Mouse (Mus musculus): ENCODE measurements around the gene Mpzl2.

Mpzl2 gene

DNA sequence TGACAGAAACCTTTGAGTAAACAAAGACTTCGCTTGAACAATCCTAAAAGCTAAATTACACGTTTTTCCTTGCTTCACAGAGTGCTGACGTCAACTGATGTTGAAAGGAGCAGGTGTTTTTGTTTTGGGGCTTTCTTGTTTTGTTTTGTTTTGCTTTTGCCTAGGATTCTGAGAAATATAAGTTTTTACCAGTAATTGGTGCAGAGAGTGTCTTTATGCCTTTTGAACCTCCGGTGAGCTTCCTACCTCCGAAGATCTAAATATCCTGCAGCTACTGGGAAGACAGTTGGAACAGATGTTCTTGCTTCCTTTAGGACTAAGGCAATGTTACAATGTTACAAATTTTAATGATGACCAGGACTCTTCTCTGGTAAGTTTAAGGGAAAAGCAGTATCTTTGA is at the start of gene Mpzl2:
Mpzl2 (plus strand) TSS at position 301 of the 400 bp plus-strand sequence.
- in situ Hi-C loops (cut with MboI; ENCODE audit: low sequenced_read_pairs) = no loop called here

DNA sequence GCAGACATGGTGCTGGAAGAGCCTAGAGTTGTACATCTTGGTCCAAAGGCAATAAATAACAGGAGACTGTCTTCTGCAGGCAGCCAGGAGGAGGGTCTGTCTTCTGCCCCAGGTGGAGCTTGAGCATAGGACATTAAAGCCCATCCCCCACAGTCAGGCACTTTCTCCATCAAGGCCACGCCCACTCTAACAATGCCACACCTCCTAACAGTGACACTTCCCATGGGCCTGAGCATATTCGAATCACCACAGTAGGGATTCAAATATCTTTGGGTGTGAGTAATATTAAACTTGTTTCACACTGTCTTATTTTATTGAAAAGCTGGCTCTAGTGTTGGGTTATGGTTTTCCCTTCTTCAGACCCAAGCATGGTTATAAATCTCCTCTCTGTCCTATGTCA is 47.8 kb upstream of the Mpzl2 start:
- in situ Hi-C loops (cut with MboI; ENCODE audit: low sequenced_read_pairs) = no loop called here

DNA sequence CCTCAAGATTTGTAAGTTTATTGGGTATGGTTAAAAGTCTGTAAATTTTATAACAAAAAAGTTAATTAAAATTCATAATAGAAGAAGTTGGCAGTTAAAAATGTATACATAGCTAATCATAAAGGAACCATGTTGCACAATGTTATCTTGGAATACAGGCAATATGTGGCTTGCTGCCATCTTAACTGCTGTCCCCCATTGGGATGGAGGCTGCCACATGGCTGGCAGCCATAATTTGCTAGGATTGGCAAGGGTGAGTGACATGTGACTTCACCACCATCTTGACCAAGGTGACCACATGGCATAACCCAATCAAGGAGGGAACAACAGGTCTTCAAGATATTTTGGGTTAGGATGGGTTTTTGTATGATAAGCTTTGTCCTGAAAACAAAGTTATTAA is 47.3 kb upstream of the Mpzl2 start:
- in situ Hi-C loops (cut with MboI; ENCODE audit: low sequenced_read_pairs) = no loop called here

DNA sequence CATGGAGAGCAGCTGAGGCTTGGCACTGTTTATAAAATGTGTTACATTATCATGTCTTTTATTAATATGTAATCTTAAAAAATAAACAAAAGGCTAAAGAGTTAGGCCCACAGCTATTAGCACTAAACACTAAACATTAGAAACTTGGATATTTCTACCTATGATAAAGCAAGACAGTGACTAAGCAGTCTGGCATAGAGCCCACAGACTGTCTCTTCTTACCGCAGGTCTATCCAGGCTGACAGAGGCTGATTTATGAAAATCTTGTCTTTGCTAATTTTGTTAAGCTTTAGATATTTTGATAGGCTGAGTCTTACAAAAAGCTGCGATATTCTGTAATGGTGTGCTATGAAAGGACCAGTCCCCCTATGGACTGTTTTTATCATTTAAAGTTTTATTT is 46.3 kb upstream of the Mpzl2 start:
- in situ Hi-C loops (cut with MboI; ENCODE audit: low sequenced_read_pairs) = no loop called here

DNA sequence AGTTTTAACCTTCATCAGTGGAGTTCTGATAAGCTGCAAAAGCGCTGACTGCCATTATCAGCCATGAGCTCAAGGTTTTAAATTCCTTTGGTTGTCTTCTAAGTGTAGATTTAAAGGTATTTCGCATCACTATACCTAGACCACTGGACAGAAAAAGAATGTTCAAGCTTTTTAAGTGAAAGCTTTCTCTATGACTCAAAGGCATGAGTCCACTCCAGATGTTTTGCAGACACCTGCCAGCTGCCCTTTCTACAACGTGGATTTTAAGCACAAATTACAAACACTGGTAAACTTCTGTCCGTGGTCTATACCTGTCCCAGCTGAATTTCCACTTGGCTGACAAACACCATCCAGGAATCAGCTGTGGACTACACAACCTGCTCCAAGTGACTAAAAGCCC is 44.6 kb upstream of the Mpzl2 start:
- in situ Hi-C loops (cut with MboI; ENCODE audit: low sequenced_read_pairs) = no loop called here

DNA sequence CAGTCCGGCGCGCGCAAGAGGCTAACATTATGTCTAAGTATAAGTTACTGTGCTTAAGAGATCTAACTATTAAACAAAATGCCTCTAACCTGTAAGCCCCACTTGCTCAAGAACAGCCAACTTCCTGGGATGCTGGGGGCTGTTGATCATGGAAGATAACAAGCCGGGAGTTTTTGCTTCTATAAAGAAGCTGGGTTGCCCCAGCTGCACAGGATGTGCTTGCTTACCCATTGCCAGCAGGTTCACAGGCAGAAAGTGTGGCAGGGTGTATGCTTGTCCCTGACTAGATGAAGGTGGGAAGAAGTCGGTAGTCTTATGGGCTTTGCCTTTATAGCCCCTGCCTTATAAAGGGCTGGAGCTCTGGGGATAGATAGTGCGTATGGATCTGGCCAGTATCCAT is 43.0 kb upstream of the Mpzl2 start:
- in situ Hi-C loops (cut with MboI; ENCODE audit: low sequenced_read_pairs) = no loop called here

DNA sequence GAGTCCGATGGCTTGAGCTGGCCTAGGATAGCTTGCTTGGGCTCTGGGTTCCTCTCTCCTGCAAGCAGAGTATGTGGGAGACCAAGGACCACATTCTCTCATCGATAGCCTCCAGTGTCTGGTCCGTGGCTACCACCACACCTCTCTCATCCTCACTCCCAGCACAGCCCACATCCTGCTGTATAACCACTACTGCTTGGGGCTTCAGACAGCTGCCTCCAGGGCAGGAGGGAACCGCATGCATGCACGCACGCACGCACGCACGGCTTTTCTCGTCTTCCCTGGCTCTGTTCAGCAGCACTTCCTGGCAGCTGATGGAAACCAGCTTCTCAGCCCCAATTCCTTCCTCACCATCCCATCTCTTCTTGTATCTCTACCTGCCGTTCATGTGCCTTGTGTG is 41.5 kb upstream of the Mpzl2 start:
- in situ Hi-C loops (cut with MboI; ENCODE audit: low sequenced_read_pairs) = no loop called here

DNA sequence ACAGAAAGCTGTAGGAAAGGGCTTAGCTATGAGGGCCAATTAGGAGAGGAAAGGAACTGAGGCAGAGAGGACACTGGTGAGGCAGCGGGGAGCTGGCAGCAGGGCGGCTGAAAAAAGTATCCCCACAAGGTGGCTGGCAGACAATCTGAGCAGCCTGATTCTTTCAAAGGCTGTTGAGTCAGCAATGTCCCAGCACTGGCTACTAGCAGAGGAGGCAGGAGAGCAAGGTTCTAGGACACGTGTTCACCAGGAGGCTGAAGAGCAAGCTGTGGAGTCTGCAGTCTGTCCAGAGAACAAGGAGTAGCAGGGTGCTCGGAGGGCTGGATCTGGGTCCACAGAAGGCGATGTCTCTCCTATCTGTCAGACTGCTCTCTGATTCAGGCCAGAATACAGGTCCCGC is 40.4 kb upstream of the Mpzl2 start:
- in situ Hi-C loops (cut with MboI; ENCODE audit: low sequenced_read_pairs) = no loop called here

DNA sequence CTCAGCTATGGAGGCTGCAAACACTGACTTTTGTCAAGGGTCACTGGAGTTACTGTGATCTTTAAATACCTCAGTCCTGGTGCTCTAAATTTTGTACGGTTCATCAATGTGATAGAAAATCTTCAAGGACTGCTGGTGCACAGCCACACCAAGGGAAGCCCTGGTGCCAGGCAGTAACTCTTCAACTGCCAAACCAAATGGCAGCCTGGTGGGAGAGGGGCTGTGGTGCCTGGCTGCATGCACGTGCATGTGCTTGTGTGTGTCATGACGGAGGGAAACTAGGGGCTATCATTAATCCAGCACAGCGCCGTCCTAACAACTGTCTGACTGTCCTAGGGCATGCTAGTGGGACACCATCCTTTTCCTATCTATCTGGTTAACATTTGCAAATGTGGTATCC is 39.8 kb upstream of the Mpzl2 start:
- in situ Hi-C loops (cut with MboI; ENCODE audit: low sequenced_read_pairs) = no loop called here

DNA sequence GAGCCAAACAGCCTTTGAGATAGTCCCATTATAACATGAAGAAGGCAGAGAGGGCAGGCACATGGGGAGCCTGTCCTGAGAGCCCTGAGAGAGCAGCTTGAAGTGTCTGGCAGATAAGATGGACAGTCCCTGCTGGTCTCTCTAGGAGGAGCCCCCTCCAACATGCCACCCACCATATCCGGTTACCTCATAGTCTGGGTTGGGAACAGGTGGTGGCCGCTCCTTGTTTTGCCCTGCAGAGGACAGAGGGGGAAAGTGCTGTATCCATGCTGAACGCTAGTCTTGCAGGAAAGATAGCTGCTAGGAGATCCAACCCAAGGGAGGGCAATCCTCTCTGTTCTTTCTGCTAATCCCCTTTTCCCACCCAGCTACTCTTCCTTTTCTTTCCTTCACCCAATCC is 39.4 kb upstream of the Mpzl2 start:
- in situ Hi-C loops (cut with MboI; ENCODE audit: low sequenced_read_pairs) = no loop called here

DNA sequence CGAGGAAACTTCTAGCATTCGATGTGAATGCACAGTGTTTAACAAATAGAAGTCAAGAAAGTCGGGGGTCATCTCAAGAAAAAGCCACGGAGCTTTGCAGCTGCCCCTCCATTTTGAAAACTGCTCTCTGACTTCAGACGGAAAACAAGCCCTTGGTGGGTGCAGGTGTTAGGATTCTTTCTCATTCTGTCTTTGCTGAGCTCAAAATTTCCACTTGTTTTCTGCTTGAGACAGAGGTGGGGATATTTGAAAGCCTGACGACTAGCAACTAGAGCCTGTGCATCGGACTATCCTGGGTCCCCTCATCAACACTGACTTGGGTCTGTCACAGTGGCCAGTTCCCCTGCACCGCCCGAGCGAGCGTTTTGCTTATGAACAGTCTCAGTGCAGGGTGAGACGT is 32.2 kb upstream of the Mpzl2 start:
- in situ Hi-C loops (cut with MboI; ENCODE audit: low sequenced_read_pairs) = no loop called here

DNA sequence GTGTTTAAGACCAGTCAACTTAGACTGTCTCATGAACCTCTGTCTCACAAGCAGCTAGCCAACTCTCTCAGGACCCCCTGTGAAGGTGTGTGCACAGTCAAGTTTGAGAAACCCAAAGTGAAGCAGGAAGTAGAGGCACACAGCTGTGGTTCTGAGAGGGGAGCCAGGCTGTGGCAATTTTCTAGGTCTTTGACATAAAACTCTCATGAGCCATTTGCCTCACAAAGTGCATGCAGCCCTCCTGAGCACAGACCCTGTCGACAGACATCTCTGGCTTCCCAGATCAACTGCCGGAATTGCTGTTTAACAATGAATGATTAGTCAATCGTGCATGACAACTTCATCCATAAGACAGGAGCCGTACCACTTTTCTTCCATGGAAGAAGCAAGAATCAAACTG is 31.3 kb upstream of the Mpzl2 start:
- in situ Hi-C loops (cut with MboI; ENCODE audit: low sequenced_read_pairs) = no loop called here

DNA sequence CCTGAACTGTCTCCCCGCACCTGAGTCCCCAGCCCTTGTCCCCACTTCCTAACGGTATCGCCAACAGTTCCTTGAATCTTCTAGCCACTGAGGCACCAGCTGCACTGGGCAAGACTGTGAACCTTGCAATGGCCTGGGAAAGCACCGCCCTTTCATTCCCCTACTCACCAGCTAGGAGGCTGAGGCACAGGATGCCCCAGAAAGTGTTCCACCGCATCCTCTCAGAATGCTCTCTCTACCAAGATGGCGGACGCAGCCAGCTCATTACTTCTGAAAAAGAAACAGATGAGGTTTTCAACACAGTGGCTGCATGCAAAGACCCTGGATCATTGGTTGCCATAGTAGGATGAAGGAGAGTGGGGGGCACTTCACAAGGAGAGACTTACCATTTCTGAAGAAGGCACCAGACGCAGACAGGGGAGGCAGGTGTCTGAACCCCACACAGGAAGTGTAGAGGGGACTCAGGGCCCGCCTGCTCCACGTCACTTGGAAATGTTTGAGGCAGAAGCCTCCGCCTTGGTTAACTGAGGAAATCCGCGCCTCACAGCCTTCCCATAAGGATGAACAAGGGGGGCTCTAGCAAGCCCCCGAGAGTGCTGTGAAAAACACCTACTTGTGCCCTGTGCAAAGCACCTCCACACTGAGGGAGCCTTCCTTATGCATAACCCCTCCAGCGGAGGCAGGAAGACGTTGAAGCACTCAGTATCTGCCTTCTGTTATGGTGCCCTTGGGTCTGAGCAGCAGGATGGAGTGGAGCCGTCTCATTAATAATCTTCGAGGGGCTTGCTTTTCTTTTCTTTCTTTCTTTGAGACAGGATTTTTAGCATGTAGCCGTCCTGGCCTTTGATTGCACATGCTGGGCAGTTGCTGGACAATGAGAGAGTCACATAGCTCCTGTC is 30.2 kb upstream of the Mpzl2 start, which contains the start of gene Cd3e:
Cd3e (minus strand) TSS at position 448 of the 899 bp plus-strand sequence.
- in situ Hi-C loops (cut with MboI; ENCODE audit: low sequenced_read_pairs) = no loop called here

DNA sequence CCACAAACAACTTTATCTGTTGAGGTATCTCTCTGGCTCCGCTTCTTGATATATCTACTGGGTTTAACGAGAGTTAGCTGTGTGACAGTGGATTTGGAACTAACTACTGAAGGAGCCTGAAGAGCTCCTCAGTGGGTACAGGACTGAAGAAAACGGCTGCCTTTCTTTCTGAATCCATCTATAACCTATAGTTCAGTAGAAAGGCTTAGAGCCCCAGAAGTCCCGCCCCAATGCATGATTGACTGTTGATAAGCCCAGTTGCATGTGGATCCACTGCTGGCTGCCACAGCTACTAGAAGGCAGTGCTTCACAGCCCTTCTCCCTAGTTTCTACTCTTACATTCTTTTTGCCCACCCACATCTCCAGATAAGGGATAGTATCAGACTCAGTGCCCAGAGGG is 29.1 kb upstream of the Mpzl2 start:
- in situ Hi-C loops (cut with MboI; ENCODE audit: low sequenced_read_pairs) = no loop called here

DNA sequence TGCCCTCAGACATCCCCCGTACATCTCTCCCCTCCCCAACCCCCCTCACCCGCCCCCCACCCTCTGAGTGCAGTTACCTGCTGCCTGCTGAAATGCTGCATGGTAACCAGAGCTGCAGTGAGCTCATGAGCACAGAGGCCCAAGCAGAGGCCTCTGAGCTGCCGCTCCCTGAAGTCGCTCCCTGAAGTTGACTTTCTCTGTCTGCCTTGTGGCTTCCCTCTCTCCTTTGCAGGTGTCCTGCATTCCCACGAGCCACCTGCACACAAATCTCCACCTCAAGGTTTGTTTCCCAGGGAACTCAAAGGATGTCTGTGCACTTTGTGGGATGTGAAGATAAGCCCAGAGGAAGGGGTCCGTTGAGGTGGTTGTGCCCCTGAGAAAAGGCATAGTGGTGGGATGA is 28.3 kb upstream of the Mpzl2 start:
- in situ Hi-C loops (cut with MboI; ENCODE audit: low sequenced_read_pairs) = no loop called here

DNA sequence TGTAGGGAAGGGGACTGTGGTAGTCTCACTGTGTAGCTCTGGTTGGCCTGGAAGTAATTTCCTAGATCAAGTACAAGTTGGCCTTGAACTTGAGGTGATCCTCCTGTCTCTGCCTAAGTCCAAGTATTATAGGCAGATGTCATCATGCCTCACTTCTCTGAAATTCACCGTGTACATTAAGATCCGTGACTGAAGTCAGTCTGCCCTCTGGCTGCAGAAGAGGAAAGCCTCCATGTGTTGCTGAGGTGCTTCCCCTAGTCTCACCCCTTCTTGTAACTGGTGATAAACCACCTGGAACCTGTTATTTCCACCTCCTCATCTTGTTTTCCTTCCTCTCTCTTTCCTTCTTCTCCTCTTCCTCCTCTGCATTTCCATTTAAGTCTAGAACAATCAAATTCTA is 24.7 kb upstream of the Mpzl2 start:
- in situ Hi-C loops (cut with MboI; ENCODE audit: low sequenced_read_pairs) = no loop called here

DNA sequence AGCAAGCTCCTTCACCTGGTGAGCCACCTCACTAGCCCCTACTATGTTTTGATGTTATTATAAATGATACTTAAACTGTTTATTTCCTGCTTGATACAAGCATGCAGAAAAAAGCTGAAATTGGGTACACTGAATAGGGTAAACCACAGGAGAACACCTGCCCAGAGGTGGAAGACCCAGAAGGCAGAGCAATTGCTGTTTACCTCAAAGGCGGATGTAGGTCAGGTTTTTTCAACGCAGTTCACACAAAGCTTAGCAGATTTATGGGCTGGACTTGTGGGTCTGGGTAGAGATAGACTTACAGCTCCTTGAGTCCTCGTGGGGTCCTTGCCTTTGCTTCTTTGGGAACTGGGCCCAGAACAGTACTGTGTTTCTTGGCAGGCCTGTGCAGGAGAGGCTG is 23.8 kb upstream of the Mpzl2 start:
- in situ Hi-C loops (cut with MboI; ENCODE audit: low sequenced_read_pairs) = no loop called here

DNA sequence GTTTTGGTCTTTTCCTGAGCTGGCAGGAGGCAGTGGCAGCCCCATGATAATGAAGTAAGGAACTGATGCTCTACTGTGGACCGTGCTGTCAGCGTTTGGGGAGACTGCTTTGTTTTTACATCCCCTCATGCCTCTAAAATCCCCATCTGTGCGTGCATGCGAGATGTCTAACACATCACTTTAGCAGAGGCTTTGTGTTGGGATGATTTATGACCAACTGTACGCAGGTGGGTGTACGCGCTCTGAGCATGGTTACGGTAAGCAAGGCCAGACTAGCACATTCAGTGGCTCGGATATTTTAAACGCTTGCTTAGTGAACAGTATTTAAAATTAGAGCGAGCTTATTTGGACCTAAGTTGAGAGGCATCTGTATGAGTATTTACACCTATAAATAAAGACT is 21.6 kb upstream of the Mpzl2 start:
- in situ Hi-C loops (cut with MboI; ENCODE audit: low sequenced_read_pairs) = no loop called here

DNA sequence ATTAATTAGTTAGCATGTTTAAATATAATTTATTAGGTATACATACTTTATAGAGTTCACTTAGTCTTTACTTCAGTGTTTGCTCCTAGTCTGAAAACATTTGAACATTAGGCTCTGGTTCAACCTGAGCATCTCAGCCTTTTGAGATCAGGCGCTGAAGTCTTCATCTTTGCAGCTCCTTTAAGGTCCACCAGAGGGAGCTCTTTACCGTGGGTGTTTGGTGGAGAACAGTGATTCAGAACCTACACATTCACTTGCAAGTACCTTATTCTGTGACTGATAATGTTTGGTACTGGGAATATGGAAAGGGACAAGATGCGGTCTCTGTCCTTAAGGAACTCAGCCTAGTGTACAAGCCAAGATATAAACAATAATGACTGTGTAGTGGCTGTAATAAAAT is 16.8 kb upstream of the Mpzl2 start:
- in situ Hi-C loops (cut with MboI; ENCODE audit: low sequenced_read_pairs) = loop anchor here (10.0 kb wide), 1 partner anchor 122 kb away; no protein-coding TSS in a partner anchor

DNA sequence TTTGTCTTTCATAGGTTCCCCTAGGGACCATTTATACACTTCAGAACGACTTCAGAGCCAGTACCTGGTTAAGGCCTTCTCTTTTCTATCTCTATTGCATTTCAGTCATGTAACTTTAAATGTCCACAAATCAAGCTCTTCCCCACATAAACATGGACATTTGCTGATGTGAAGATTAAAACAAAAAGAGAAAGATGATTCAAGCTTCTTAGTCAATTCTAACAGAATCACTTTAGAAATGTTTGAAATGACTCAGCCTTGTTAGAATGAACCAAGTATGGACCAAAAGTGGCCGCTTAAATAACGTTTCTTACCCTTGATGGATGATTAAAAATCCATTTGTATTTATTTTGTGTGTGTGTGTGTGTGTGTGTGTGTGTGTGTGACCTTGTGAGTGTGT is 16.0 kb upstream of the Mpzl2 start:
- in situ Hi-C loops (cut with MboI; ENCODE audit: low sequenced_read_pairs) = loop anchor here (10.0 kb wide), 1 partner anchor 121 kb away; no protein-coding TSS in a partner anchor

DNA sequence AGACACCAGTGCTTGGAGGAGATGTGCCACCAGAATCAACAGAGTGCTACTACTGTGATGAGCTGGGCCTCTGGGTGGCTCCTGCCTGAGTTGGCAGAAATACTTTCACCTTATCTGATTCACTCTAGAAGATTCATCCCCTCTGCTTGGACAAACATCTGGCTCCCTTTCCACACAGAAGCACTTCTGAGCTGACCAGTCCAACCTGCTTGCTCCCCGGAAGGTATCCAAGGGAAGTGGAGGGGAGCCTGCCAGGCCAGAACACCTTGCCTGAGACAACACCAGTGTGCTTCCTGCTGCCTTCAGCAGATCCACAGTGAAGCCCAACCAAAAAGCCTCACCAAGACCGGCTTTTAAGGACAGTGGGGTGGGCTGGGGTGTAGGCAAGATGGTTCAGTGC is 15.4 kb upstream of the Mpzl2 start:
- in situ Hi-C loops (cut with MboI; ENCODE audit: low sequenced_read_pairs) = loop anchor here (10.0 kb wide), 1 partner anchor 121 kb away; no protein-coding TSS in a partner anchor

DNA sequence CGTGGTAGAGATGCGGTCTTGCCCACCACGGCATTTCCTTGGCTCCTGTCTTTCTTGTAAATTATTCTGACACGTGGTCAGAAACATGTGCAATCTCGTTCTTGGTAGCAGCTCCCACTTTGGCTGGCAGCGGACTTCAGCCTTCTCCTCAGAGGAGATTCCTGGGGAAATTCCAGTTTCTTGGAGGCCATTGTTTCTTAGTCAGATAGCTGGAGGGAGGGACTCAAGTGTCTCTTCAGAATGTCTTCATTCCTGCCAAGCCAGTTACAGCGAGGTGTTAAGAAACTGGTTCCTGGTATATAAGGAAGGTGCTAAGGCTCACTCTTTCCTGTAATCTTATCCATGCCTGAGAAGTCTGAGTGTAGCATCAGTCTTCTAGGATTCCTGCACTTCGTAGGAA is 12.2 kb upstream of the Mpzl2 start:
- in situ Hi-C loops (cut with MboI; ENCODE audit: low sequenced_read_pairs) = loop anchor here (10.0 kb wide), 1 partner anchor 117 kb away; no protein-coding TSS in a partner anchor

DNA sequence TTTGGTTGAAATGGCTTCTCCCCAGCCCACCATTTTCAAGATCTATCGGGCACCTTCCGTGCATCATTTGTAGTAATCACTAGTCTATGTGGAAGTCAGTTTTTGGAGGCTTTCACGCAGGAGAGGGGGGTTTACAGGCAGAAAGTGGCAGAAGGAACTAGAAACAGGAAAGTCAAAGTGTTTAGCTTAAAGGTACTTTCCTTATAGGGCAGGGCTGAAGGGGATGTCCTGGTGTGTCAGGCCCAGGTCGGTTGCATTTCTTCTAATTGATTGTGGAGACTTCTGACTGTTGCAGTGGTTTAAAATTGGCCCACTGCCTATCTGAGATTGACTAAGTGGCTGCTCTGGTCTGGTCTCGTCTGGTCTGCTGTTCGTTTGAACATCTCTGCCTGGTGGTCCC is 9.3 kb upstream of the Mpzl2 start:
- in situ Hi-C loops (cut with MboI; ENCODE audit: low sequenced_read_pairs) = no loop called here
